Comparison of ENCODE assay signal across 14 mouse cellular contexts in the genomic region with DNA sequence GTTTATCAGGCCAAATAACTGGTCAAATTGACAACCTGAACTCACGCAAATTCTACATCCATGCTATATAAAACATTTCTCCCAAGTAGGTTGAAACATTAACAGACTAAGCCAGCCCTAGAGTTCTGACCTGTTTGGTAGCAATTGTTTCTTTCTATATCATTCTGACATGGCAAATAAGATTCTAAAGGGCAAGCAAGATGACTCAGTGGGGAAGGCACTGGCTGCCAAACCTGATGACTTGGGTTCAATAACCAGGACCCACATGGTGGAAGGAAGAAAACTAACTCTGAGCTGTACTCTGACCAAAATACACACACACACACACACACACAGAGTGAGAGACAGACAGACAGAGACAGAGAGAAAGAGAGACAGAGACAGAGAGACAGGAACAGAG.
"Had no signal": no experiment of that assay in that cellular context is flagged by ENCODE, and none has a peak within 500 bp of the region (broad histone marks: within the 10 kb centered on the region; RNA-seq: fewer than 3 reads in every experiment).

No protein-coding gene starts in this region.

- H3K4me1 ChIP-seq: limb, embryonic 12.5 days; limb, embryonic 15.5 days had no signal

- H3K9me3 ChIP-seq: limb, embryonic 12.5 days; limb, embryonic 15.5 days; liver, embryonic 15.5 days had no signal

- ATAC-seq: intestine, embryonic 16.5 days had no signal

- H3K27ac ChIP-seq: limb, embryonic 12.5 days; limb, embryonic 15.5 days; liver, embryonic 15.5 days had no signal

- H3K4me2 ChIP-seq: limb, embryonic 12.5 days; limb, embryonic 15.5 days; liver, embryonic 11.5 days; liver, embryonic 15.5 days had no signal

- H3K36me3 ChIP-seq: limb, embryonic 12.5 days; limb, embryonic 15.5 days; liver, embryonic 15.5 days had no signal

- H3K9ac ChIP-seq: limb, embryonic 12.5 days; limb, embryonic 15.5 days; liver, embryonic 15.5 days had no signal

- H3K27me3 ChIP-seq: limb, embryonic 12.5 days; limb, embryonic 15.5 days; liver, embryonic 15.5 days had no signal

- H3K4me3 ChIP-seq: limb, embryonic 12.5 days; limb, embryonic 15.5 days; liver, embryonic 15.5 days had no signal

- DNase-seq: kidney, adult 18-20 months; kidney, adult 9 months; kidney, postnatal 14 days; kidney, postnatal 4 days; left cerebral cortex, postnatal 4 days; lung, adult 2 months; lung, postnatal 36 days; midbrain, embryonic 14.5 days; thymus, postnatal 36 days had no signal
